ENCODE assay signal across 20 mouse cellular contexts in the genomic region with DNA sequence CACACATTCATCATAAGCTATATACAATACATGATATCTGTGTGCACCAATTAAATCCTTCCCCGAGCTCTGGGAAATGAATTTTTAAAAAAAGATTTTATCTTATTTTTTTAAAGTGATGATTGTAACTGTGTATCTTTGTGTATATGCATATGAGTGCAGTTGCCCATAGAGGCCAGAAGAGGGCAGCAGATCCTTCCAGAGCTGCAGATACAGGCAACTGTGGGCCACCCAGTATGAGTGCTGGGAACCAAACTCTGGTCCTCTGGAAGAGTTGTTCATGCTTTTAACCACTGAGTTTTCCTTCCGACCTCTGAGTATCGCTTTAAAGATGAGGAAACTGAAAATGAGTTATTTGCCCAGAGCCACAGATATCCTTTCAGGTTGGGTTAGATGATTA. TPM values are rescaled to one million over a fixed set of nuclear protein-coding genes. Genes with fewer than 3 reads are reported as not detected.
DNase-seq lines count a peak whose midpoint lies in the region; ATAC-seq and TF ChIP-seq lines count a peak whose summit lies in the region.
"Had no signal": no experiment of that assay in that cellular context is flagged by ENCODE, and none has a peak within 500 bp of the region (broad histone marks: within the 10 kb centered on the region; RNA-seq: fewer than 3 reads in every experiment).

No protein-coding gene starts in this region.

- ATAC-seq in intestine, postnatal 0 days = no peak
- no peak for ATAC-seq in intestine, embryonic 16.5 days
- no peak for ATAC-seq in midbrain, postnatal 0 days (ENCODE audit: low FRiP score)
- ATAC-seq in midbrain, embryonic 13.5 days = no peak
- ATAC-seq in Patski = no peak

- no peaks in the 10 kb centered on the region for H3K4me1 ChIP-seq in intestine, postnatal 0 days (replicated peaks; ENCODE audit: control insufficient read depth, insufficient read depth, low read length)
- H3K4me1 ChIP-seq in intestine, embryonic 16.5 days (ENCODE audit: control insufficient read depth, insufficient read depth, low read length) = 0 out of 2 replicates have a peak, but pooled peaks cover 2% of the 10 kb centered on the region
- no peaks in the 10 kb centered on the region for H3K4me1 ChIP-seq in midbrain, postnatal 0 days (ENCODE audit: insufficient read depth, low read length)
- no peaks in the 10 kb centered on the region for H3K4me1 ChIP-seq in midbrain, embryonic 13.5 days (replicated peaks)
- H3K4me1 ChIP-seq: forebrain, embryonic 12.5 days; hindbrain, embryonic 15.5 days had no signal

- no peak overlapping the region for H3K4me2 ChIP-seq in intestine, postnatal 0 days (replicated peaks; ENCODE audit: low read depth)
- H3K4me2 ChIP-seq in intestine, embryonic 16.5 days (ENCODE audit: low read depth, low read length) = no peak overlapping the region
- no peak overlapping the region for H3K4me2 ChIP-seq in midbrain, postnatal 0 days (ENCODE audit: low read depth, low read length, poor library complexity, severe bottlenecking)
- no peak overlapping the region for H3K4me2 ChIP-seq in midbrain, embryonic 13.5 days (replicated peaks)
- H3K4me2 ChIP-seq: embryonic facial prominence, embryonic 15.5 days; forebrain, embryonic 12.5 days; hindbrain, embryonic 15.5 days; limb, embryonic 15.5 days; midbrain, embryonic 11.5 days had no signal

- H3K4me3 ChIP-seq in intestine, postnatal 0 days (ENCODE audit: low read depth, low read length) = no peak overlapping the region
- H3K4me3 ChIP-seq in intestine, embryonic 16.5 days (ENCODE audit: low read length) = no peak overlapping the region
- no peak overlapping the region for H3K4me3 ChIP-seq in midbrain, postnatal 0 days (ENCODE audit: low read depth, low read length)
- H3K4me3 ChIP-seq in midbrain, embryonic 13.5 days (replicated peaks) = no peak overlapping the region
- H3K4me3 ChIP-seq: embryonic facial prominence, embryonic 15.5 days; forebrain, embryonic 12.5 days; hindbrain, embryonic 15.5 days; limb, embryonic 15.5 days; myocyte had no signal

- H3K27me3 ChIP-seq in intestine, postnatal 0 days (replicated peaks; ENCODE audit: control insufficient read depth, insufficient read depth, low read length) = no peaks in the 10 kb centered on the region
- no peaks in the 10 kb centered on the region for H3K27me3 ChIP-seq in intestine, embryonic 16.5 days (replicated peaks; ENCODE audit: control insufficient read depth, insufficient read depth, low read length)
- no peaks in the 10 kb centered on the region for H3K27me3 ChIP-seq in midbrain, postnatal 0 days (ENCODE audit: insufficient read depth, low read length)
- no peaks in the 10 kb centered on the region for H3K27me3 ChIP-seq in midbrain, embryonic 13.5 days
- H3K27me3 ChIP-seq in Patski = no peaks in the 10 kb centered on the region
- H3K27me3 ChIP-seq: embryonic facial prominence, embryonic 15.5 days; forebrain, embryonic 12.5 days; hindbrain, embryonic 15.5 days; limb, embryonic 15.5 days had no signal

- in situ Hi-C loops in Patski (cut with MboI; ENCODE audit: low pct_unique_long_range_greater_than_20kb) = no loop called here

- CTCF ChIA-PET in Patski (lab: Charles Lee) = interaction anchor here (1.0 to 2.4 kb wide), 3 partner anchors 25 to 70 kb away, joined by 3 to 7 read pairs (median 6); no protein-coding TSS in a partner anchor

- H3K9me3 ChIP-seq in intestine, postnatal 0 days (ENCODE audit: control insufficient read depth) = peaks cover 4% of the 10 kb centered on the region; the same call in 1 of the 2 replicates
- H3K9me3 ChIP-seq in intestine, embryonic 16.5 days (ENCODE audit: control insufficient read depth, low read length) = no peaks in the 10 kb centered on the region
- no peaks in the 10 kb centered on the region for H3K9me3 ChIP-seq in midbrain, postnatal 0 days (ENCODE audit: low read length)
- H3K9me3 ChIP-seq in midbrain, embryonic 13.5 days = no peaks in the 10 kb centered on the region
- H3K9me3 ChIP-seq: embryonic facial prominence, embryonic 15.5 days; forebrain, embryonic 12.5 days; hindbrain, embryonic 15.5 days; limb, embryonic 15.5 days had no signal

- no peak overlapping the region for H3K9ac ChIP-seq in intestine, postnatal 0 days (ENCODE audit: low read depth, low read length)
- no peak overlapping the region for H3K9ac ChIP-seq in intestine, embryonic 16.5 days (ENCODE audit: low read depth, low read length)
- H3K9ac ChIP-seq in midbrain, postnatal 0 days (replicated peaks; ENCODE audit: low read length, poor library complexity, severe bottlenecking) = no peak overlapping the region
- H3K9ac ChIP-seq in midbrain, embryonic 13.5 days (replicated peaks) = no peak overlapping the region
- H3K9ac ChIP-seq: embryonic facial prominence, embryonic 15.5 days; forebrain, embryonic 12.5 days; hindbrain, embryonic 15.5 days; limb, embryonic 15.5 days had no signal

- H3K36me3 ChIP-seq in intestine, postnatal 0 days (ENCODE audit: control insufficient read depth, insufficient read depth) = no peaks in the 10 kb centered on the region
- H3K36me3 ChIP-seq in intestine, embryonic 16.5 days (ENCODE audit: control insufficient read depth, insufficient read depth, low read length) = no peaks in the 10 kb centered on the region
- H3K36me3 ChIP-seq in midbrain, postnatal 0 days (ENCODE audit: insufficient read depth, low read length) = no peaks in the 10 kb centered on the region
- H3K36me3 ChIP-seq in midbrain, embryonic 13.5 days = no peaks in the 10 kb centered on the region
- H3K36me3 ChIP-seq: embryonic facial prominence, embryonic 15.5 days; forebrain, embryonic 12.5 days; hindbrain, embryonic 15.5 days; limb, embryonic 15.5 days had no signal

- peak; percentile 41 for TF ChIP-seq CTCF in intestine, postnatal 0 days (IDR thresholded peaks at IDR 0.05; ENCODE audit: low read depth)
- TF ChIP-seq CTCF in midbrain, postnatal 0 days (IDR thresholded peaks at IDR 0.05) = peak; percentile 19; the same call in 1 of the 2 replicates
- TF ChIP-seq CTCF in Patski (IDR thresholded peaks at IDR 0.05) = peak; percentile 60

- 98% methylated on average over 3 of the region's 3 CpGs for WGBS in intestine, postnatal 0 days
- WGBS in intestine, embryonic 16.5 days = 94% methylated on average over 3 of the region's 3 CpGs
- 95% methylated on average over 3 of the region's 3 CpGs for WGBS in midbrain, postnatal 0 days
- 96% methylated on average over 3 of the region's 3 CpGs for WGBS in midbrain, embryonic 13.5 days

- POLR2A ChIA-PET in Patski (lab: Charles Lee) = no interaction called here

- DNase-seq in midbrain, postnatal 0 days (ENCODE audit: low spot score) = no peak
- no peak for DNase-seq in Patski (ENCODE audit: low read depth, low spot score)
- DNase-seq in cerebellum, postnatal 36 days = no peak
- DNase-seq in ovary, adult 18-20 months (ENCODE audit: low spot score) = no peak
- DNase-seq: adrenal gland, postnatal 10 days; cerebellum, adult 9-10 months; heart, adult 18-20 months; heart, postnatal 10 days; lung, postnatal 36 days; spleen, adult 18-20 months had no signal

- H3K27ac ChIP-seq in intestine, postnatal 0 days (ENCODE audit: low read depth, low read length) = no peak overlapping the region
- H3K27ac ChIP-seq in intestine, embryonic 16.5 days (ENCODE audit: low read length) = no peak overlapping the region
- no peak overlapping the region for H3K27ac ChIP-seq in midbrain, postnatal 0 days (ENCODE audit: low read depth, low read length)
- no peak overlapping the region for H3K27ac ChIP-seq in midbrain, embryonic 13.5 days
- H3K27ac ChIP-seq: embryonic facial prominence, embryonic 15.5 days; forebrain, embryonic 12.5 days; hindbrain, embryonic 15.5 days had no signal

RNA-seq across cellular contexts. Expression of a gene that starts 53.8 kb away (rescaled TPM):
- polyA plus RNA-seq in intestine, postnatal 0 days (2015; fragmentation: Nextera tagmentation; extraction: Ambion mirVana) = 3.8 and 4.1 TPM in 2 replicates
- polyA plus RNA-seq in intestine, embryonic 16.5 days (2015; fragmentation: Nextera tagmentation; extraction: Ambion mirVana) = 5.0 and 5.1 TPM in 2 replicates
- 0.66 and 1.0 TPM in 2 replicates for total RNA-seq in midbrain, postnatal 0 days (2014; rRNA removed)
- 0.83 and 1.2 TPM in 2 replicates for polyA plus RNA-seq in midbrain, postnatal 0 days (2015; fragmentation: Nextera tagmentation; extraction: Ambion mirVana)
- 0.12 and 0.13 TPM in 2 replicates for polyA plus RNA-seq in midbrain, embryonic 13.5 days (2015; fragmentation: Nextera tagmentation; extraction: Ambion mirVana)
- polyA plus RNA-seq in Patski (2021) = 0.06 TPM
- total RNA-seq: neutrophil, adult 5-6 weeks had no signal

RNA-seq across cellular contexts. Expression of a gene that starts 55.2 kb away (rescaled TPM):
- polyA plus RNA-seq in intestine, postnatal 0 days (2015; fragmentation: Nextera tagmentation; extraction: Ambion mirVana) = 1.8 and 1.9 TPM in 2 replicates
- 3.8 and 4.8 TPM in 2 replicates for polyA plus RNA-seq in intestine, embryonic 16.5 days (2015; fragmentation: Nextera tagmentation; extraction: Ambion mirVana)
- 25.6 and 30.4 TPM in 2 replicates for total RNA-seq in midbrain, postnatal 0 days (2014; rRNA removed)
- polyA plus RNA-seq in midbrain, postnatal 0 days (2015; fragmentation: Nextera tagmentation; extraction: Ambion mirVana) = 18.4 and 18.5 TPM in 2 replicates
- polyA plus RNA-seq in midbrain, embryonic 13.5 days (2015; fragmentation: Nextera tagmentation; extraction: Ambion mirVana) = 1.9 and 4.1 TPM in 2 replicates
- polyA plus RNA-seq in Patski (2021) = 51.2 TPM
- total RNA-seq: neutrophil, adult 5-6 weeks had no signal
